Mouse (Mus musculus): ENCODE data around the gene Rnaseh2a.

GRCm38 (mm10) chr8:84937620-84938485 lies 31.7 kb downstream of the Rnaseh2a start:
- TF ChIP-seq CTCF (IDR thresholded peaks at IDR 0.05; ENCODE audit: low read depth), result no peak
- TF ChIP-seq EP300 (IDR thresholded peaks at IDR 0.05; ENCODE audit: low read depth), result no peak

All from heart, postnatal 0 days (tissue).